Comparison of ENCODE assay signal across 14 mouse cellular contexts in the genomic region with DNA sequence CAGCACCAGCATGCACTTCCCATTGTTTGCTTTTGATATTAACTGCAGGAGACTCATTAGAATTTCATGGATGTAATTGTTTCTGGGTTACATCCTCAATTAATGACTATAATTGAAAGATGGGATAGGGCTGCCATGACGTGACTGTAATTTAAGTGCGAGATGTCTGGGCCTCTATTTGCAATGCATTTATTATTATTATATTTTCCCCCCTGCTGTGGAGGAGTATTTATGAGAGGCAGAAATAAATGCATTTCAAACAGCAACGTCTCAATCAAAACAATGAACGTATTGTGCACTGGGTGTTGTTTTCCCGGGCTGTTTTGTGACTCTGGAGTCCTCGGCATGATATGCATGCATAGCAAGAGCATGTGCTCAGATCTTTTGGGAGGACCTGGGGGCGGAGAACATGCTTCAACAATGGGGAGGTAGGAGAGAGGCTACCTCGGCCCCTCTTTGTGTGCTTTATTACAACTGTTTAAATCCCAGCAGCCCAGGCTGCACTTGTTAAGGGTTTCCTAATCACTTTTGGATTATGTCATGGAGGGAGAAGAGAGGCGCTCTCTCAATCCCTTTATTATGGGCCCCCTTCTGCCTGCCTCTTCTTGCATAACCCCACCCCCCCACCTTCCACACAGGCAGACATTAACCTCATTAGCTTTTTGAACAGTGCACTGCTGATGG.
DNase-seq lines count a peak whose midpoint lies in the region; ATAC-seq and TF ChIP-seq lines count a peak whose summit lies in the region.
"Had no signal": no experiment of that assay in that cellular context is flagged by ENCODE, and none has a peak within 500 bp of the region (broad histone marks: within the 10 kb centered on the region; RNA-seq: fewer than 3 reads in every experiment).

No protein-coding gene starts in this region.

- no peak for DNase-seq in limb, embryonic 10.5 days (ENCODE audit: low spot score)
- DNase-seq in forebrain, postnatal 0 days, result peak; percentile 56
- peak; percentile 94 for DNase-seq in midbrain, embryonic 11.5 days (ENCODE audit: low spot score, missing footprints)
- no peak for DNase-seq in lung, postnatal 10 days
- DNase-seq in thymus, postnatal 4 days, result no peak
- DNase-seq: cerebellum, adult 8-10 months; heart, adult 11 months; lung, embryonic 14.5 days; thymus, postnatal 25 days had no signal

- H3K27ac ChIP-seq in limb, embryonic 12.5 days, result no peak overlapping the region
- H3K27ac ChIP-seq in limb, embryonic 10.5 days, result no peak overlapping the region; the same call in 1 of the 2 replicates
- peak overlapping the region; percentile 59 for H3K27ac ChIP-seq in forebrain, postnatal 0 days (ENCODE audit: low read depth, low read length)
- peak overlapping the region; percentile 70 for H3K27ac ChIP-seq in midbrain, embryonic 11.5 days (ENCODE audit: low read depth, low read length)
- no peak overlapping the region for H3K27ac ChIP-seq in stomach, embryonic 15.5 days

- H3K27me3 ChIP-seq in limb, embryonic 12.5 days, result no peaks in the 10 kb centered on the region
- H3K27me3 ChIP-seq in limb, embryonic 10.5 days (ENCODE audit: low read depth, poor library complexity, severe bottlenecking), result no peaks in the 10 kb centered on the region
- no peaks in the 10 kb centered on the region for H3K27me3 ChIP-seq in forebrain, postnatal 0 days (ENCODE audit: insufficient read depth, low read length)
- H3K27me3 ChIP-seq in midbrain, embryonic 11.5 days (ENCODE audit: control insufficient read depth, insufficient read depth, low read length), result no peaks in the 10 kb centered on the region
- H3K27me3 ChIP-seq in stomach, embryonic 15.5 days (replicated peaks), result no peaks in the 10 kb centered on the region

- 0 out of 2 replicates have a peak, but pooled peaks have one; percentile 37 for ATAC-seq in limb, embryonic 12.5 days (ENCODE audit: insufficient number of reproducible peaks, insufficient read depth, low FRiP score, low TSS enrichment, low read depth)
- ATAC-seq in forebrain, postnatal 0 days, result peak; percentile 88
- peak; percentile 92 for ATAC-seq in midbrain, embryonic 11.5 days (ENCODE audit: low FRiP score)
- ATAC-seq in stomach, embryonic 15.5 days (ENCODE audit: insufficient read depth, low FRiP score, low read depth), result peak; percentile 66; the same call in 1 of the 2 replicates
- no peak for ATAC-seq in frontal cortex, adult (ENCODE audit: low TSS enrichment)

- no peak overlapping the region for H3K9ac ChIP-seq in limb, embryonic 12.5 days (replicated peaks)
- H3K9ac ChIP-seq in forebrain, postnatal 0 days, result no peak overlapping the region
- H3K9ac ChIP-seq in midbrain, embryonic 11.5 days (ENCODE audit: low read length), result no peak overlapping the region
- H3K9ac ChIP-seq in stomach, embryonic 15.5 days, result no peak overlapping the region
- H3K9ac ChIP-seq: lung, embryonic 14.5 days had no signal

- H3K4me2 ChIP-seq in limb, embryonic 12.5 days, result no peak overlapping the region
- no peak overlapping the region for H3K4me2 ChIP-seq in forebrain, postnatal 0 days (ENCODE audit: low read depth)
- 0 out of 2 replicates have a peak overlapping the region, but pooled peaks have one; percentile 19 for H3K4me2 ChIP-seq in midbrain, embryonic 11.5 days
- no peak overlapping the region for H3K4me2 ChIP-seq in stomach, embryonic 15.5 days
- H3K4me2 ChIP-seq: lung, embryonic 14.5 days had no signal

- H3K4me3 ChIP-seq in limb, embryonic 12.5 days (replicated peaks), result no peak overlapping the region
- no peak overlapping the region for H3K4me3 ChIP-seq in limb, embryonic 10.5 days
- no peak overlapping the region for H3K4me3 ChIP-seq in forebrain, postnatal 0 days (ENCODE audit: low read depth, low read length)
- H3K4me3 ChIP-seq in midbrain, embryonic 11.5 days (ENCODE audit: low read depth, low read length), result no peak overlapping the region
- no peak overlapping the region for H3K4me3 ChIP-seq in stomach, embryonic 15.5 days (replicated peaks)
- H3K4me3 ChIP-seq: myocyte had no signal

- no peaks in the 10 kb centered on the region for H3K9me3 ChIP-seq in limb, embryonic 12.5 days
- no peaks in the 10 kb centered on the region for H3K9me3 ChIP-seq in limb, embryonic 10.5 days (replicated peaks)
- H3K9me3 ChIP-seq in forebrain, postnatal 0 days (ENCODE audit: low read length), result no peaks in the 10 kb centered on the region
- H3K9me3 ChIP-seq in midbrain, embryonic 11.5 days (ENCODE audit: control insufficient read depth, low read length), result no peaks in the 10 kb centered on the region
- no peaks in the 10 kb centered on the region for H3K9me3 ChIP-seq in stomach, embryonic 15.5 days

- WGBS in limb, embryonic 12.5 days, result 58% methylated on average over 9 of the region's 9 CpGs
- 88% methylated on average over 9 of the region's 9 CpGs for WGBS in limb, embryonic 10.5 days
- 11% methylated on average over 9 of the region's 9 CpGs for WGBS in forebrain, postnatal 0 days
- WGBS in midbrain, embryonic 11.5 days, result 15% methylated on average over 9 of the region's 9 CpGs
- WGBS in stomach, embryonic 15.5 days, result 72% methylated on average over 9 of the region's 9 CpGs

- H3K36me3 ChIP-seq in limb, embryonic 12.5 days, result no peaks in the 10 kb centered on the region
- H3K36me3 ChIP-seq in limb, embryonic 10.5 days, result no peaks in the 10 kb centered on the region
- H3K36me3 ChIP-seq in forebrain, postnatal 0 days (ENCODE audit: insufficient read depth), result no peaks in the 10 kb centered on the region
- no peaks in the 10 kb centered on the region for H3K36me3 ChIP-seq in midbrain, embryonic 11.5 days (ENCODE audit: control insufficient read depth, insufficient read depth, low read length)
- H3K36me3 ChIP-seq in stomach, embryonic 15.5 days, result no peaks in the 10 kb centered on the region
- H3K36me3 ChIP-seq: G1E had no signal

- H3K4me1 ChIP-seq in limb, embryonic 12.5 days (replicated peaks), result peaks cover 10% of the 10 kb centered on the region
- H3K4me1 ChIP-seq in limb, embryonic 10.5 days, result peaks cover 7% of the 10 kb centered on the region; the same call in 1 of the 2 replicates
- 0 out of 2 replicates have a peak, but pooled peaks cover 4% of the 10 kb centered on the region for H3K4me1 ChIP-seq in forebrain, postnatal 0 days (ENCODE audit: insufficient read depth)
- H3K4me1 ChIP-seq in midbrain, embryonic 11.5 days (ENCODE audit: control insufficient read depth, insufficient read depth, low read length), result peaks cover 16% of the 10 kb centered on the region
- H3K4me1 ChIP-seq in stomach, embryonic 15.5 days, result no peaks in the 10 kb centered on the region

- no peak for TF ChIP-seq CTCF in forebrain, postnatal 0 days (IDR thresholded peaks at IDR 0.05; ENCODE audit: low read depth)

Comparison
In these comparisons a context has a peak if more than half of its experiments do, and no peak if none do; other contexts are left out.
1. H3K27ac ChIP-seq: peak in forebrain, postnatal 0 days (single experiment) and midbrain, embryonic 11.5 days (single experiment); none in limb, embryonic 12.5 days (single experiment), limb, embryonic 10.5 days (single experiment) and stomach, embryonic 15.5 days (single experiment).
2. DNase-seq: peak in forebrain, postnatal 0 days (single experiment) and midbrain, embryonic 11.5 days (single experiment); none in limb, embryonic 10.5 days (single experiment), lung, postnatal 10 days (single experiment) and thymus, postnatal 4 days (single experiment).